Comparison of ENCODE assay signal across 20 mouse cellular contexts in genomic region chr4:120930736-120931135, GRCm38 (mm10). TPM values are rescaled to one million over a fixed set of nuclear protein-coding genes. Genes with fewer than 3 reads are reported as not detected.
A peak's percentile ranks its signal among the peaks of the same experiment; 100 is the strongest.
DNase-seq lines count a peak whose midpoint lies in the region; ATAC-seq lines count a peak whose summit lies in the region.
"Had no signal": no experiment of that assay in that cellular context is flagged by ENCODE, and none has a peak within 500 bp of the region (broad histone marks: within the 10 kb centered on the region; RNA-seq: fewer than 3 reads in every experiment).

No protein-coding gene starts in this region.

- peak overlapping the region; percentile 46 for H3K4me3 ChIP-seq in megakaryocyte, embryonic 14.5 days (replicated peaks)

- H3K36me3 ChIP-seq in megakaryocyte, embryonic 14.5 days (replicated peaks; ENCODE audit: low read length), result peaks cover 63% of the 10 kb centered on the region

- ATAC-seq in megakaryocyte, adult 5-6 weeks (ENCODE audit: poor library complexity, severe bottlenecking), result no peak
- ATAC-seq: activated CD4-positive, CD25-positive, alpha-beta regulatory T cell, adult 4 months; CD4-positive, CD25-positive, alpha-beta regulatory T cell, adult 4 months; Patski had no signal

- DNase-seq in heart, adult 11 months, result peak; percentile 68
- DNase-seq in heart, postnatal 4 days, result no peak
- DNase-seq in testis, postnatal 10 days (ENCODE audit: low spot score), result peak; percentile 33
- DNase-seq in testis, postnatal 14 days (ENCODE audit: low spot score), result no peak
- DNase-seq: adrenal gland, adult 2 months; adrenal gland, adult 8-10 months; adrenal gland, postnatal 10 days; adrenal gland, postnatal 14 days; adrenal gland, postnatal 25 days; adrenal gland, postnatal 36 days; B cell, adult 2 months; cerebellum, adult 11 months; cerebellum, adult 11-12 months; cerebellum, adult 18-20 months had no signal

- H3K4me1 ChIP-seq in megakaryocyte, embryonic 14.5 days, result peaks cover 28% of the 10 kb centered on the region

- no peaks in the 10 kb centered on the region for H3K27me3 ChIP-seq in megakaryocyte, embryonic 14.5 days (replicated peaks)
- H3K27me3 ChIP-seq: CH12.LX, Patski had no signal

- peaks cover 18% of the 10 kb centered on the region for H3K9me3 ChIP-seq in megakaryocyte, embryonic 14.5 days

RNA-seq across cellular contexts. Expression of gene Exo5, which starts 5.9 kb away (rescaled TPM):
- total RNA-seq in heart, postnatal 4 days (2021), result 1 to 10 TPM; 7.8 to 8.5 TPM
- polyA plus RNA-seq in megakaryocyte, embryonic 14.5 days (2012; ENCODE audit: insufficient read depth, low replicate concordance), result 4.1 TPM in 1 of 2 replicates, not detected in the other
- total RNA-seq in megakaryocyte, adult 5-6 weeks (2015), result 8.4 and 13.8 TPM in 2 replicates
- total RNA-seq in megakaryocyte, adult 5-6 weeks (2017), result 13.4 and 20.3 TPM in 2 replicates

RNA-seq across cellular contexts. Expression of gene Zfp69, which starts 20.8 kb away (rescaled TPM):
- 1 to 10 TPM; 5.6 to 6.1 TPM for total RNA-seq in heart, postnatal 4 days (2021)
- 2.1 and 3.0 TPM in 2 replicates for polyA plus RNA-seq in megakaryocyte, embryonic 14.5 days (2012; ENCODE audit: insufficient read depth, low replicate concordance)
- total RNA-seq in megakaryocyte, adult 5-6 weeks (2015), result 1.0 and 2.3 TPM in 2 replicates
- total RNA-seq in megakaryocyte, adult 5-6 weeks (2017), result 0.85 and 0.92 TPM in 2 replicates

Comparison
In these comparisons a context has a peak if more than half of its experiments do, and no peak if none do; other contexts are left out.
1. DNase-seq: peak in heart, adult 11 months (single experiment) and testis, postnatal 10 days (single experiment); none in heart, postnatal 4 days (single experiment) and testis, postnatal 14 days (single experiment).